8 mouse cellular contexts compared by ENCODE assay signal in the genomic region with DNA sequence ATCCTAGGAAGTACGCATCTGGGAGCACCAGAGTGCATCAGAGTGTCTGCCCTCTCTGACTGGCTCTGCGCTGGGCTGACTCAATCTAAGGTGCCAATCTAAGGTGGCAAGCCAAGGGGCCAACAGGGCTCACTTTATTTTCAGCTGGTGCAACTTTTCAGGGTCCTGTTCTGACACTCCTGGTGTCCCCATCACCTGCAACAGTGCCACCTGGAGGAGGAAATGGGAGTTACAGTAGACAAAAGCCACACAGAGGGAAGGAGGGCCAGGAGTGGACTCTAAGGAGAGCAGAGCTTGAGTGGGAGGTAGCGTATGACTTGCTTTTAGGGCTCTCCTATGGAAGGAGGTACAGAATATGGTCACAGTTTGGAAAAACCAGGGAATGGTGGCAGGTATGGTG. TPM values are rescaled to one million over a fixed set of nuclear protein-coding genes. Genes with fewer than 3 reads are reported as not detected.
DNase-seq lines count a peak whose midpoint lies in the region; ATAC-seq and TF ChIP-seq lines count a peak whose summit lies in the region.

No protein-coding gene starts in this region.

- peak; percentile 95 for TF ChIP-seq CTCF in liver, embryonic 14.5 days (IDR thresholded peaks at IDR 0.05; ENCODE audit: low read depth)

- H3K9ac ChIP-seq in liver, embryonic 14.5 days (replicated peaks) = no peak overlapping the region
- H3K9ac ChIP-seq in neural tube, embryonic 15.5 days (replicated peaks) = 0 out of 2 replicates have a peak overlapping the region, but pooled peaks have one; percentile 87

- peak; percentile 96 for DNase-seq in 3T3-L1 (ENCODE audit: low read depth, low spot score)
- DNase-seq in T-cell, adult 2 months (ENCODE audit: low spot score) = peak; percentile 77
- DNase-seq in embryo, embryonic 10.5 days (ENCODE audit: low spot score) = peak; percentile 89
- peak; percentile 65 to 90 for DNase-seq in kidney, postnatal 36 days
- peak; percentile 68 to 75 (median 69) for DNase-seq in liver, embryonic 14.5 days (ENCODE audit: low read depth in 3 of 3, low spot score in 3 of 3)
- DNase-seq in thymus, postnatal 0 days (ENCODE audit: low spot score) = peak; percentile 81

- no peak for TF ChIP-seq EP300 in liver, embryonic 14.5 days (IDR thresholded peaks at IDR 0.05; ENCODE audit: low read depth)

- 61% methylated on average over 3 of the region's 3 CpGs for WGBS in liver, embryonic 14.5 days (ENCODE audit: insufficient replicate concordance)
- WGBS in neural tube, embryonic 15.5 days = 73% methylated on average over 3 of the region's 3 CpGs

- H3K4me3 ChIP-seq in liver, embryonic 14.5 days (ENCODE audit: insufficient read depth in 1 of 2, low read depth in 2 of 2, low read length in 2 of 2) = no peak overlapping the region
- H3K4me3 ChIP-seq in neural tube, embryonic 15.5 days (replicated peaks) = 0 out of 2 replicates have a peak overlapping the region, but pooled peaks have one; percentile 4

- H3K9me3 ChIP-seq in liver, embryonic 14.5 days (ENCODE audit: control insufficient read depth, low read length) = no peaks in the 10 kb centered on the region
- H3K9me3 ChIP-seq in neural tube, embryonic 15.5 days (replicated peaks) = no peaks in the 10 kb centered on the region

- no peak overlapping the region for H3K27ac ChIP-seq in liver, embryonic 14.5 days
- peak overlapping the region; percentile 58 for H3K27ac ChIP-seq in neural tube, embryonic 15.5 days (replicated peaks)

- H3K4me1 ChIP-seq in liver, embryonic 14.5 days (replicated peaks; ENCODE audit: control insufficient read depth in 2 of 2, insufficient read depth in 2 of 2, low read length in 1 of 2) = peaks cover 39 to 50% of the 10 kb centered on the region in 2 experiments
- H3K4me1 ChIP-seq in neural tube, embryonic 15.5 days = peaks cover 76% of the 10 kb centered on the region

- peaks cover 21% of the 10 kb centered on the region for H3K36me3 ChIP-seq in liver, embryonic 14.5 days (replicated peaks; ENCODE audit: control insufficient read depth, insufficient read depth, low read depth)
- H3K36me3 ChIP-seq in neural tube, embryonic 15.5 days = peaks cover 22% of the 10 kb centered on the region

- ATAC-seq in granulocyte monocyte progenitor cell, adult 5-6 weeks (replicated peaks; ENCODE audit: poor library complexity, severe bottlenecking) = peak; percentile 36; the same call in 1 of the 2 replicates
- no peak for ATAC-seq in liver, embryonic 14.5 days (ENCODE audit: insufficient read depth)
- no peak for ATAC-seq in neural tube, embryonic 15.5 days (ENCODE audit: low FRiP score)

- peaks cover 5% of the 10 kb centered on the region; the same call in 1 of the 2 replicates for H3K27me3 ChIP-seq in liver, embryonic 14.5 days (ENCODE audit: control insufficient read depth, insufficient read depth, low read length)
- peaks cover 39% of the 10 kb centered on the region for H3K27me3 ChIP-seq in neural tube, embryonic 15.5 days (replicated peaks)

- no peak overlapping the region; the same call in 1 of the 2 replicates for H3K4me2 ChIP-seq in liver, embryonic 14.5 days (ENCODE audit: low read depth)
- peak overlapping the region; percentile 90 for H3K4me2 ChIP-seq in neural tube, embryonic 15.5 days

RNA-seq across cellular contexts. Expression of a gene that starts 1.7 kb away (rescaled TPM):
- total RNA-seq in granulocyte monocyte progenitor cell, adult 5-6 weeks (2014; fragmentation: Nextera tagmentation) = 21.7 and 30.2 TPM in 2 replicates
- total RNA-seq in granulocyte monocyte progenitor cell, adult 5-6 weeks (2017) = 33.4 and 64.9 TPM in 2 replicates
- polyA plus RNA-seq in liver, embryonic 14.5 days (2012; rRNA removed) = 55.1 and 71.6 TPM in 2 replicates
- polyA plus RNA-seq in liver, embryonic 14.5 days (2014; fragmentation: Nextera tagmentation; extraction: Ambion mirVana) = 72.0 and 74.2 TPM in 2 replicates
- polyA plus RNA-seq in neural tube, embryonic 15.5 days (2015; fragmentation: Nextera tagmentation; extraction: Ambion mirVana) = 165 and 181 TPM in 2 replicates
- polyA plus RNA-seq in thymus, postnatal 0 days (2015; fragmentation: Nextera tagmentation; extraction: Ambion mirVana) = 170 and 181 TPM in 2 replicates

RNA-seq across cellular contexts. Expression of a gene that starts 5.8 kb away (rescaled TPM):
- 2,675 and 2,799 TPM in 2 replicates for total RNA-seq in granulocyte monocyte progenitor cell, adult 5-6 weeks (2014; fragmentation: Nextera tagmentation)
- total RNA-seq in granulocyte monocyte progenitor cell, adult 5-6 weeks (2017) = 3,231 and 3,572 TPM in 2 replicates
- 553 and 870 TPM in 2 replicates for polyA plus RNA-seq in liver, embryonic 14.5 days (2012; rRNA removed)
- polyA plus RNA-seq in liver, embryonic 14.5 days (2014; fragmentation: Nextera tagmentation; extraction: Ambion mirVana) = 738 and 773 TPM in 2 replicates
- polyA plus RNA-seq in neural tube, embryonic 15.5 days (2015; fragmentation: Nextera tagmentation; extraction: Ambion mirVana) = 653 and 714 TPM in 2 replicates
- 1,327 and 1,441 TPM in 2 replicates for polyA plus RNA-seq in thymus, postnatal 0 days (2015; fragmentation: Nextera tagmentation; extraction: Ambion mirVana)

RNA-seq across cellular contexts. Expression of a gene that starts 11.9 kb away (rescaled TPM):
- total RNA-seq in granulocyte monocyte progenitor cell, adult 5-6 weeks (2014; fragmentation: Nextera tagmentation) = not detected in 2 replicates
- not detected in 2 replicates for total RNA-seq in granulocyte monocyte progenitor cell, adult 5-6 weeks (2017)
- 1.5 and 1.9 TPM in 2 replicates for polyA plus RNA-seq in liver, embryonic 14.5 days (2012; rRNA removed)
- polyA plus RNA-seq in liver, embryonic 14.5 days (2014; fragmentation: Nextera tagmentation; extraction: Ambion mirVana) = 3.7 and 4.0 TPM in 2 replicates
- polyA plus RNA-seq in neural tube, embryonic 15.5 days (2015; fragmentation: Nextera tagmentation; extraction: Ambion mirVana) = 7.9 and 8.7 TPM in 2 replicates
- 0.10 and 0.27 TPM in 2 replicates for polyA plus RNA-seq in thymus, postnatal 0 days (2015; fragmentation: Nextera tagmentation; extraction: Ambion mirVana)

RNA-seq across cellular contexts. Expression of a gene that starts 17.7 kb away (rescaled TPM):
- total RNA-seq in granulocyte monocyte progenitor cell, adult 5-6 weeks (2014; fragmentation: Nextera tagmentation) = not detected in 2 replicates
- total RNA-seq in granulocyte monocyte progenitor cell, adult 5-6 weeks (2017) = not detected in 2 replicates
- polyA plus RNA-seq in liver, embryonic 14.5 days (2012; rRNA removed) = 0.03 and 0.09 TPM in 2 replicates
- polyA plus RNA-seq in liver, embryonic 14.5 days (2014; fragmentation: Nextera tagmentation; extraction: Ambion mirVana) = not detected in 2 replicates
- polyA plus RNA-seq in neural tube, embryonic 15.5 days (2015; fragmentation: Nextera tagmentation; extraction: Ambion mirVana) = 153 and 188 TPM in 2 replicates
- 0.09 and 0.10 TPM in 2 replicates for polyA plus RNA-seq in thymus, postnatal 0 days (2015; fragmentation: Nextera tagmentation; extraction: Ambion mirVana)

RNA-seq across cellular contexts. Expression of a gene that starts 22.7 kb away (rescaled TPM):
- 113 and 149 TPM in 2 replicates for total RNA-seq in granulocyte monocyte progenitor cell, adult 5-6 weeks (2014; fragmentation: Nextera tagmentation)
- total RNA-seq in granulocyte monocyte progenitor cell, adult 5-6 weeks (2017) = 107 and 118 TPM in 2 replicates
- polyA plus RNA-seq in liver, embryonic 14.5 days (2012; rRNA removed) = 140 and 149 TPM in 2 replicates
- 114 and 135 TPM in 2 replicates for polyA plus RNA-seq in liver, embryonic 14.5 days (2014; fragmentation: Nextera tagmentation; extraction: Ambion mirVana)
- polyA plus RNA-seq in neural tube, embryonic 15.5 days (2015; fragmentation: Nextera tagmentation; extraction: Ambion mirVana) = 381 and 389 TPM in 2 replicates
- polyA plus RNA-seq in thymus, postnatal 0 days (2015; fragmentation: Nextera tagmentation; extraction: Ambion mirVana) = 309 and 319 TPM in 2 replicates
